Mouse (Mus musculus): ENCODE data around the gene Aadacl4.

DNA sequence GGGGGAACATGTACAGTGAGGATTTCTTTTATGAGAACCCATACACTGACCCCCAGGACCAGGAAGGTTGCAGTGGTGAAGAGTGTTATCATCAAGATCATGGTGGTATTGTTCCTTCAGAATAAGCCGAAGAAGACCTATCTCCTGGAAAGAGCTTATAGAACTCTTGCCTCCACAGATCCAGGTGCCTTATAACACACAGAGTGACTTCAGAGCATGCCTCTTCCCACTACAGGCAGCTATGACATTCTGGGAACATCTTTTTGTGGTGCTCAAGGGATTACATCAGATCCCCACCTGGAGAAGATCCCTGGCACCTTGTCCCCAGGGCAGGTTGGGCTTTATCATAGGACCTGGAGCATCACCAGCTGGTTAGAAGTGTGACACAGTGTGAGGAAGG is 48.5 kb upstream of the Aadacl4 start, which contains the start of gene Gm13124:
- TF ChIP-seq CTCF (IDR thresholded peaks at IDR 0.05; ENCODE audit: borderline replicate concordance, extremely low read depth, insufficient read depth, insufficient read length), result no peak
- no peak for TF ChIP-seq POLR2A (IDR thresholded peaks at IDR 0.05; ENCODE audit: borderline replicate concordance, extremely low read depth, insufficient read depth, insufficient read length, poor library complexity, severe bottlenecking)
